Mouse (Mus musculus): ENCODE measurements around the gene Tmem63c.

DNA sequence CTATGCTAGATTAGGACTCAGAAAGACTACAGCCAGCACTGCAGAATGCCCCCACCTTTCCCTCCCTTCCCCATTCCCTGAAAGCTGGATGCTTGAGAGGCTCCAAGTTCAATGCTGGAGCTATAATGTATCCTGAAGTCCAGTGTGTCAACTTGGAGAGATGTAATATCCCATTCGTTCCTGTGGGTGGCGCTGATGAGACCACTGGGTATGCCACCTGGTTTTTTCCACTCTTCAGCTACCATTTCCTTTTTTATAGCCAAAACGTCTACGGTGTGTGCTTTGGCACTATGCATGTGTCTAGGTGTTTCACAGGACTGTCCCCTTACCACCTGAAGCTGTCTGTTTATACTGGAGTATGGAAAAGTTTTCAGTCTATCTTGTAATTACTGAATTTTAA is 67.2 kb downstream of the Tmem63c start:
- peak; percentile 65 for TF ChIP-seq CTCF (IDR thresholded peaks at IDR 0.05; ENCODE audit: low read depth, low read length)
- TF ChIP-seq POLR2AphosphoS5 (IDR thresholded peaks at IDR 0.05; ENCODE audit: insufficient replicate concordance, low read depth, low read length) = no peak
- no peak for TF ChIP-seq TAL1 (conservative IDR thresholded peaks at IDR 0.05; ENCODE audit: low read depth, low read length)
- no peak for TF ChIP-seq GATA1 (IDR thresholded peaks at IDR 0.05; ENCODE audit: borderline replicate concordance, low read length)

Data from G1E (cell line).